Mouse (Mus musculus) heart, postnatal 4 days (tissue): ENCODE measurements around the gene Tmem200a. TPM values are rescaled to one million over a fixed set of nuclear protein-coding genes. Genes with fewer than 3 reads are reported as not detected.

Experiments
- DNase-seq: peaks from one replicate; pipeline ENCODE4 v3.0.0; 2021
- total RNA-seq, 2 experiments: library from RNA; stranded (reverse); gene quantifications; 2 replicates each; pipeline ENCODE4 v1.2.3; 2021

Tmem200a gene
- under 1 TPM; 0.11 to 0.43 TPM for total RNA-seq

- peak; percentile 32 for DNase-seq
These were observed at the start of gene Tmem200a for GRCm38 (mm10) chr10:26078521-26079142. TSS of gene Tmem200a (minus strand) at chr10:26079052.

DNA sequence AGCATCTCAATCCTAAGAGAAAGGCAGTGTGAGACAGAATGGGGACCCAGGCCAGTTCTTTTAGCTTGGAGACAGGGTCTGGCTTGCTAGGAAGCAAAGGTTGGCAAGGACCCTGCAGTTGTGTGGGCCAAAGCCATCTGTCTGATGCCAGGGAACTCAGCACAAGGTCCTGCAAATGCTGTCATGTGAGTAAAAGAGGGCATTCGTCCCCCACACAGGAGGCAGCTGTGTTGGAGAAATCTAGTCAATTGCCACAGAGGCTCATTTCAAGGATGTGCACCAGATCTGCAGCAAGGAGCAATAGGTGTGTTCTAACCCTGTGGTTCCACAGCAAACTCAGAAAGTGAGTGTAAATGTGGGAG lies 41.0 kb upstream of the Tmem200a start:
- DNase-seq, result no peak

- no peak for DNase-seq
These were observed 40.4 kb upstream of the Tmem200a start for GRCm38 (mm10) chr10:26119067-26119821.

DNA sequence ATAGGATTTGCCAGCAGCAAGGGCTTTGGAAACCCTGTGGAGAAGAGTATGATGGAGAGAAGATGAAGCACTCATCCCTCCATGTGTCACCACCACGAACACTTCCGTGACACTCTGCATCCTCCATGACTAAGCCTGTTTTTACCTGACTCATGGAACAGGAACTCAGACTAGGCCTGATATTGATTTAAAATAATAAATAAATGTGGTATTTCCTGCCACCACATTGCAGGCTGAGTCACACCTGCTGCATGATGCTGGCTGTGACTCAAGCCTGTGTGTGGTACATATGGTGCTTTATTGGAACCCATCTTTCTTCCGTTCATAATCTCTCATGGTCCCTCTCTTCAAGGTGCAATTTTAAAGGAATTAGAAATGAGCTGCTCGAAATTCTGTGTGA lies 35.6 kb upstream of the Tmem200a start:
- no peak for DNase-seq

DNA sequence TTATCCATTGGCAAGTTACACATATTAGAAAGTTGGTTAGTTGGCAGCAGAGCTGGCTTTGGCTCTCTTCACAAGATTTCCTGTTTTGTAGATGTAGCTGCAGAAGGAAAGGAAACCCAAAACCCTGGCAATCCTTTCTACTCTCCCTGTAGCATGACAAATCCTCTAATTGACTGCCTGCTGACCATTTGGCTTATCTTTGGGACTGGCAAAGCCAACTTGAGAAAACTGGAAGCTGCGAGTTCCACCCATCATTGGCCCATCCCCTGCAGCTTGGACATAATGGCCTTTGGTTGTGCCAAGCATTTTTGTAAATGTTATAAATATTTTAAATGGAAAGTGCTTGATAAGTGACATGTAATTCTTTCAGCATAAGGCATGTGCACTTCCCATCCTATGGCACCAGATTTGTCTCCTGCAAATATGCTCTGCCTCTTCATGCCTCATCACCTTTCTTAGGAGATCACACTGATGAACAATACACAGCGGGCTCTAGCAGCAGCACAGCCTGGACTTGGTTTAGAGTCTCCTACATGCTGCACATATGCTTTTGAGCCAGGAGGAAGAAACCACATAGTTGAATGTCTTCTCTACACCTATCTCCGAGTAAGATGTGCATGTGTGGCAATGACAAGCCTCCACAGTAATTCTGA lies 24.6 kb upstream of the Tmem200a start:
- no peak for DNase-seq

GRCm38 (mm10) chr10:26082081-26082480 lies 3.2 kb upstream of the Tmem200a start:
- DNase-seq, result peak; percentile 11

GRCm38 (mm10) chr10:26079678-26080077 lies 826 bp upstream of the Tmem200a start:
- DNase-seq, result no peak

DNA sequence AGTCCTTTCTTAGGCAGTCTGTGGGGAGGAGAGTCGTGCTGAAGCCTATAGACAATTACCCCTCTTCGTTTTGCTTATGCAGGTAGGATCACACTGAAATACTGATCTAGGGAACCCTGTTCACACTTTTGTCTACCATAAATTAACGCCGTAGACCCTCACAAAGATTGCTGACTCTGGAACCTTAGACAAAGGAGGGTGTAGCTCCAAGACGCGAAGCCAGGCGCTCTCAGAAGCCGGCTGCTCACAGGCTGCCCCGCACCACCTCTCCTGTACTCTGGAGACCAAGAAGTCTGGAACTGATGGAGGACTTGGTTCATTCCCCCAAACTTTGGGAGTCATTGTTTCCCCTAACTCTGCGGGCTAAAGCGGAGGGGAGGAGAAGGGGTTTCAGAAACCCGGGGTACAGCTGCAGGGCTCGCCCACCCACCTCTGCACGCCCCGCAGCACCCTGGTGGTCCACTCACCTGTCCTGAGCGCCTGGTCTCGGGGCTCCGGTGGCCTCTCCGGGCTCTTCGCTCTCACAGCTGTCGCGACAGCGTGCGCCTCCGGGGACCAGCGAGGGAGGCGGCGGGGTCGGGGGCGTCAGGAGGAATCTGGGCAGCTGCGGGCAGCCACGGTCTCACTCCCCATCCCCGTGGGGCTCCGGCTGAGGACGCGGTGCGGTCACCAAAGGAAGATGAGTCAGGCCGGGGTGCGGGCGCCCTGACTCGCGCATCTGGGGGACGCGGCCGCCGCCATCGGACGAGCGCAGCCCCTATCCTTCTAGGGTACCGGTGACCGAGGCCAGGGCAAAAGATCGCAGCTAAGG lies 976 bp downstream of the Tmem200a start, which contains the start of gene Gm9767:
Gm9767 (plus strand) TSS at position 585 of the 811 bp plus-strand sequence.
- peak; percentile 7 for DNase-seq

DNA sequence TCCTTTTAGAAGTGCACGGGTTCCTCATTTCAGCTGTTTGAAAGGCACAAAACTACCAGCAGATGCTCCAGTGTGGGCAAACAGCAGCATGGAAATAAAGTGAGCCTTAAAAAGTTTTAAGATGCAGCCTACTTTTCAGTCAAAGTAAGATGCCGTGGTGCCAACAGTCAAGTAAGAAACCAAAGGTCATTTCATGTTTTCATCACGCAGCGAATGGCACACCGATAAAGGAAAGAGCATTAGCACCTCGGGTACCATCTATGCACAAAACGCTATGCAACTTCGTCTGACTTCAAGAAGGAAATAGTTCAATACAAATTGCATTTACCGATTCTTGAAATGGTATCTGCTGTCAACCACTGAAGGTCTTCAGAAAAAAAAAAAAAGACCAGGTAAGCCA lies 1.9 kb downstream of the Tmem200a start:
- DNase-seq, result no peak

- DNase-seq, result no peak
These were observed 6.9 kb downstream of the Tmem200a start for GRCm38 (mm10) chr10:26071986-26072385.

GRCm38 (mm10) chr10:26063071-26063470 lies 15.8 kb downstream of the Tmem200a start:
- DNase-seq, result no peak

- no peak for DNase-seq
These were observed 19.1 kb downstream of the Tmem200a start for GRCm38 (mm10) chr10:26059662-26060307.

- no peak for DNase-seq
These were observed 27.7 kb downstream of the Tmem200a start for GRCm38 (mm10) chr10:26051177-26051576.

GRCm38 (mm10) chr10:26034931-26035330 lies 43.9 kb downstream of the Tmem200a start:
- no peak for DNase-seq

DNA sequence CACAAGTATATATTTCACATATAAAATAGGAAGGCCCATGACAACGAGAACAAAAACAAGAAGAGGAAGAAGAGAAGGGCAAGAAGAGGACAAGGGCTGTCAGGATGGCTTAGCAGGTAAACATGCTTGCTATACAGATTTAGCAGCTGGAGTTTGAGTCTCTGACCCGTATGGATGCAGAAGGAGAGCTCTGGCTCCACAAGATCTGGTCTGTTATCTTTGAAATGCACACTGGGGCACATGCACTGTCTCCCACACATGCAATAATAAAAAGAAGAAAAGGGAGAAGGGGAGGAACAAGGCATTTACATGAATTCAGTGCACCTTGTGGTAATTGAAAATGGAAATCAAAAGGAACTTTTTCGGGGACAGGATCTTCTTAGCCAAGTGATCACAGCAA lies 60.1 kb downstream of the Tmem200a start:
- no peak for DNase-seq

DNA sequence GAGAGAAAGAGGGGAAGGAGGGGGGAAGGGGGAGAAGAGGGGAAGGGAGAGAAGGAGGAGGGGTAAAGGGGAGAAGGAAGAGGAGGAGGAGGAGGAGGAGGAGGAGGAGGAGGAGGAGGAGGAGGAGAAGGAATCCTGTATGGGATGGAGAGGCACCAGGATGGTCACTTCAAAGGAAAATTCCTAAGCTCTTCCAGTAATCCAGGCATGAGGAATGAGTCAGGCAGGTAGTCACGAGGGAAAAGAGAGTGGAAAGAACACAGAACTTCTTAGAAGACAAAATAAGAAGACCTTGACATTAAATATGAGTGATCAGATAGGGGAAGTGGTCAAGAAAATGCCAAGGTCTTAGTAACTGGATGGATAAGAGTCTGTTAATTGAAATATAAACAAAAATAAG lies 64.6 kb downstream of the Tmem200a start:
- DNase-seq, result no peak

DNA sequence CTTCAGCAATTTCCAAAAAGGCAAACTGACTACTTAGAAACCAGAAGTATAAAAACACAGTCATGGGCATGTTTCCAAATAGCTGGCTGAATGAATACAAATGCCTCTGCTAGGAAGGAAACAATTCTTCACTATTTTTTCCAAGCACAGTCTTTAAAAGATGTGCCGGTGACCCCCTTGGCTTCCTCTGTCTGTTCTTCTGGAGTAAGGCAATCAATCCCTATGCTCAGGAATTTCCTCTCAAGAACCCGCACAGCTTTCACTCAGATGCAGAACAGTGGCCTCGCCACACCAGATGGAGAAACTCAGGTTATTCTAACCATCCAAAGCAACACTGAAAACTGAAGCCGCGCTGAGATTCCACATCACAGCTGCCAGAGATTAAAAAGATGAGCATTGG lies 69.9 kb downstream of the Tmem200a start:
- no peak for DNase-seq

DNA sequence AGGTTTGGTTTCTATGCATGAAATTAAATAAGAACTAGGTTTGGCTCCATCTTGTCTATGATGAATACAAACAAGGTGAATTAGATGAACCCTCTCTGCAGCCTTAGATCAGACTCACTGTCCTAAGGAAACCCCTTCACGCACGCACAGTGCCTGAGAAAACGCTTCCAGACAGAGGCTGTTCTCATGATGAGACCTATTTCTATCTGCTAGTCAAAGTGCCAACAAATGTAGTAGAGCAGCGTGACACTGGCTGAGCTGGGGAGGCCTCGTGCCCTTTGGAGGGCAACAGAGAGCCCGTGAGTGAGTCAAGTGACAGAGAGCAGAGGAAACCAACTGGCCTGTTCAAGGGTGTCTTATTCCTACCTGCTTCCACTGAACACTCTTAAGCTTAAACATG lies 73.4 kb downstream of the Tmem200a start:
- DNase-seq, result no peak

GRCm38 (mm10) chr10:26000893-26001292 lies 78.0 kb downstream of the Tmem200a start:
- no peak for DNase-seq

- no peak for DNase-seq
These were observed 79.4 kb downstream of the Tmem200a start for GRCm38 (mm10) chr10:25999291-25999930.

DNA sequence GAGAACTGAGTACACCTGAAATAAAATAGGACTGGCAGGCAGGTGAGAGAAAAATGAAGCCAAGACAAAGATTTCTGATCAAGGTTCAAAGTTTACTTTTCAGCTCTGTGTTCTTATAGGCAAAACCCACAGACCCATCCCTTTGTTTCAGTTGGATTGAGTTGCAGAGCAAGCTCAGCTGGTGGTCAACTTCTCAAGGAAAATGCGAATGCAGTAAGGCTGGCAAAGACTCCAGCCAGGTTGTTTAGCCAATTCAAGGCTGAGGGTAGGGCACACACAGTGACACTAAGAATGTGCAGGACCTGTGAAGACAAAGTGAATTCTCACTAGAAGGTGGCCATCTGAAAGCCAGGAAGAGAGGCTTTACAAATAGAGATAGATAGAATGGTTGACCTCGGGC lies 94.8 kb downstream of the Tmem200a start:
- DNase-seq, result no peak

- no peak for DNase-seq
These were observed 96.2 kb downstream of the Tmem200a start for GRCm38 (mm10) chr10:25982617-25983016.
